In the genomic region with DNA sequence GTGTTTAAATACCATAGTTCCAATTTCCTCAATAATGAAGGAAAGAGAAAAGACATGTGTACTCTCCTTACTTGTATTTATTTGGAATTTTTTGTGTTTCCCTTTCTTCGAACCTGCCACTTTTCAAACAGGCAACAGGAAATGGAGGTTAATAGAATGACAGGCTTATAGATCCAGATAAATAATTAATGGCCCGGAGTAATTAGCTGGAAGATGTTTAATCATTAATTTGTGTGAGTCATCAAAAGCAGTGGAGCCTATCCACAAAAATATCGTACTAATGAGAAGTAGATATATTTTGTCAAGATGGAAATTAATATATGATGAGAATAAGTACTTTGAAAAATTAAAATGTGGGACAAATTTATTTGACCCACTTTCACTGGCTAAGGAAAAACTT, we compare ENCODE assay signal across 14 mouse cellular contexts.
"Had no signal": no experiment of that assay in that cellular context is flagged by ENCODE, and none has a peak within 500 bp of the region (broad histone marks: within the 10 kb centered on the region; RNA-seq: fewer than 3 reads in every experiment).

No protein-coding gene starts in this region.

- ATAC-seq: liver, postnatal 0 days had no signal

- H3K27me3 ChIP-seq: limb, embryonic 12.5 days; liver, embryonic 13.5 days; lung, embryonic 15.5 days; megakaryocyte, embryonic 14.5 days had no signal

- DNase-seq: kidney, postnatal 14 days; layer of hippocampus, adult 9-11 months; layer of hippocampus, postnatal 36 days; liver; liver, embryonic 13.5 days; liver, postnatal 0 days; lung, postnatal 14 days; right cerebral cortex, postnatal 14 days; thymus, postnatal 36 days had no signal

- H3K27ac ChIP-seq: liver, embryonic 13.5 days; lung, embryonic 15.5 days; macrophage; midbrain, embryonic 12.5 days had no signal

- H3K4me2 ChIP-seq: liver, embryonic 13.5 days; lung, embryonic 15.5 days had no signal

- H3K4me3 ChIP-seq: limb, embryonic 12.5 days; liver, embryonic 13.5 days; lung, embryonic 15.5 days; megakaryocyte, embryonic 14.5 days; midbrain, embryonic 12.5 days had no signal

- H3K9me3 ChIP-seq: limb, embryonic 12.5 days; liver, embryonic 13.5 days; lung, embryonic 15.5 days; megakaryocyte, embryonic 14.5 days; midbrain, embryonic 12.5 days had no signal

- H3K9ac ChIP-seq: limb, embryonic 12.5 days; liver, embryonic 13.5 days; liver, postnatal 0 days; lung, embryonic 15.5 days; midbrain, embryonic 12.5 days had no signal

- H3K36me3 ChIP-seq: limb, embryonic 12.5 days; liver, embryonic 13.5 days; lung, embryonic 15.5 days; midbrain, embryonic 12.5 days had no signal
